Mouse (Mus musculus): Measurements from ENCODE around the gene Pde4b.

Gene Pde4b

DNA sequence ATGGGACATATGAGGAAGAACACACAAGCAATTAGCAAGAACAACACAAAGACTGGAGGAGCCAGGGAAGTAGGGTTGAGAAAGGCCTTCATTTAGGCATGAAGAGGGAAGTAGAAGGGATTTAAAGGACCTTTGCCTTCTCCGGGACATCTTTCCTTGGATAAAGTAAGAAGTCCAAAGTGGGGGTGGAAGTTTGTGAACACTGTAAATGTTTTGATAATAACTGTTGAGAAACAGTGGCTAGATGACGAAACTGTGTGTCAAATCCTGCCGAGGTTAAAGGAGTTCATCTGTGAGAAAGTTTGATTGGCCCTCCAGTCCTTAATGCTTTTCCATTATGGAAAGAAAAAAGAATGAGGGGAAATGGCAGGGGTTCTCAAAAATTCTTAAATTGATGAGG, 455.6 kb downstream of the Pde4b start:
- DNase-seq = no peak

DNA sequence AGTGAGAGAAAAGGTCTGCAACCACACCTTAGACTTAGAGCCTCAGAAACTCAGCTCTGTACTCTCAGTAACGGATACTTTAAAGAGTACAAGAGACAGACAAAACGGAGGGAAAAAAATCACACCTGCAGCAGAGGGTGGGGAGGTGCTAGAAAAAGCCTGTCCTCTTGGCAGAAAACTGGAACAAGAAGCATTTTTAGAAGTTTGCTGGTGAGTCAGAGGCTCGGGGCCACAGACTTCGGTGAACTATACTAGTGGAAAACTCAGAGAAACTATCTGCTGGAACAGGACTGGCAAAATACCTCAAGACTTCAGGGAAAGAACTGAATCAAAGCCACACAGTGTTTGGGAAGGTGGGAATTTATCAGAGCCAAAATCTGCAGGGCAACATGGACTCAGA, 457.9 kb downstream of the Pde4b start:
- no peak for DNase-seq

DNA sequence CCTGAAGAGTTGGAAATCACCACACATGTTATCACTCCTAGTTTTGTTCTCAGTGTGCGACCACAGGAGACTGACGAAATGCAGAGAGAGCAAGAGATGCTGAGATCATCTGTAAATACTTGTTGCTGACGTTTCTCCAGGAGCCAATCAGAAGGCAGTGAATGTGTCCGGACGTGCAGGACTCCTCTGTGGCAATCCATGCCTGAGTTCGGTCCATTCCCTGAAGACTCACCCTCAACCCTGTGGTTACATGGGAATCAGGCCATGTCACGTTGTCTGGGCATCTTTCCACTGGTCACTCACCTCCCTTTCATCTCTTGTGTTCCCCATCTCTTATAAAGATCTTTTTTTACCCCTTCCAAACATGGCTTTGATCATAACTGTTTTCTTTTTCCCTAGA, 468.2 kb downstream of the Pde4b start:
- DNase-seq = no peak

DNA sequence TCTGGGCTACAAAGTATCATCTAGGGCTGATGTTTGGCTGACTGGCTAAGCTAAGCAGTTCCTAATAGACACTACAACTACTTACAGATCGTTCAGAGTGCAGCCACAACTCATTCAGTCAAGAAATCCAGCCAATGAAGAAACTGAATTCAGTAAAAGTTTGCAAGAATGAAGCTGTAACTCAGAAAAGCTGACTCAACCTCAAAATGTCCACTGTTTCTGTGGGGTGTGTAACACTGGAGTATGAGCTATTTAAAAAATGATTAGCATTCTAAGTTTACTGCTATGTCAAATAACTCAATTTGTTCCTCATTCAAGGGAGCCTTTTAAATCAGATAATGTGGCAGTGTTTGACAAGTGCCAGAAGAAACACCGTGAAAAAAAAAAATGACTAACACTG, 469.7 kb downstream of the Pde4b start:
- no peak for DNase-seq

DNA sequence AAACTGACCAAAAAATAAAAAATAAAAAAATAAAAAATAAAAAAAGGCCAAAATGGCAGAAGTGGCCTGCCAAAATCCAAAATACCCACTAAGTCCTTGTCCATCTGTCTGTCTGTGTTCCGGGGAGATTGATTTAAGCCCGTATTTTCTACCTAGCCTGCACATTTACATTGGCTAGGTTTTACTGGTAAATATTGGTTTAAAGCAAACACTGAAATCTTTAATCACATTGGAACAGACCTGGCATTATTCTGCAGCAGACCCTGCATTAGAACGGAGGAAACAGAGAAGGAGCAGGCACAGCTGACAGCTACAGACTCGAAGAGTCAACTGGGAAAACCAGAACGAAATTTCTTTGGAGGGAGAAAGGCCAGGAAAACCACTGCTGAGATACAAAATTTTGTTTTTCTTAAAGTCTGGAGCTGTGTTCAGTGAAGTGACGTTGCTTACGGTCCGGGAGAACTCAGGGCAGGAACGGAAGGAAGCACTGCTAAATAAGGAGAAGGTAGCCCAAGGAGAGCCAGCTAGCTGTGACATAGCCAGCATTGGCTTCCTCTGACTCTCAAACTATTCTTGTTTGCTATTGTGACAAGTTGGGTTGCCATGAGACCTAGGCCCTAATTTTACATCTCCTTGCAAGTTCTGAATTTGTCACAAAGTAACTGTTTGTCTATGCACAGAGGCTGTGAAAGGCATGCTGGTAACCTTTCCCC, 470.3 kb downstream of the Pde4b start:
- DNase-seq = no peak

DNA sequence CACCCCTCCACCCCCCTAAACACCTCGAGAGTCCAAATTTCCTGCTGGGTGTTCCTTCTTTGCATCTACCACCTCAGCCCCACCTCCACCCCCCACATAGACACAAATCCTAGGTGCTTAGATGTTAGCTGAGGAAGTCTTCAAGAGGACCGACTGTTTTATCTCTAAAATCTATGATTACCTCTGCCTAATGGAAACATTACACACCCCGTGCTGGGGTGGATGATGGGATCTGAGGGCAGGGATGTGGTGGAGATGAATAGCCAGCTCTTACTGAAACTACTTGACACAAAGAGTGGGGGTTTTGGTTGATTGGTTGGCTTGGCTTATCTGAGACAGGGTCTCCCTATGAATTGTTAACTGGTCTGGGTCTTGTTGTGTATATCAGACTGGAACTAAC, 471.0 kb downstream of the Pde4b start:
- no peak for DNase-seq

DNA sequence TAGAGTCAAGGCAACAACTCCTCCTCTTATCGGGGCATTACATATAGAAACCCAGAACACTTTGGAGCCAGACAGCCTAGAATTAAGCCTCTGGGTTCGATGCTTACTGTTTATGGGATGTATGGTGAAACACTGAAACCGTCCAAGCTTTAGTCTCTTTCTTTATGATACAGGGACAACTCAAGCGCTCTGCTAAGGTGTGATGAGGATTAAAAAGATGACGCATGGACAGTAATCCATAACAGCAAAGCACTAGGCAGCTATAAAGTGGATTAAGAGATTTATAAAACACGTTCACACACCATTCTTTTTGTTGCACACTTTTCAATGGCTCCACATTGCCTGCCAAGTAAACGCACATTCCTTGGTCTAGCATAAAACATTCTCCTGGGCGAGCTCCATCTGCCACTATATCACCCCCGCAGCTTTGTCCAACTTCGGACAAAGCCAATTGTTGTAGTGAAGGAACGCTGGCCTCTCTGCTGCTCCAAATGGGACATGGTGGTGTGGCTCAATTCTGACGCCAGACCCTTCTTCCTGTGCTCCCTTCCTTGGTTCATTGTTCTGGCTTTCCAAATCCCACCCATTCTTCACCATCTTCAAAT, 473.4 kb downstream of the Pde4b start:
- peak; percentile 56 to 63 for DNase-seq

DNA sequence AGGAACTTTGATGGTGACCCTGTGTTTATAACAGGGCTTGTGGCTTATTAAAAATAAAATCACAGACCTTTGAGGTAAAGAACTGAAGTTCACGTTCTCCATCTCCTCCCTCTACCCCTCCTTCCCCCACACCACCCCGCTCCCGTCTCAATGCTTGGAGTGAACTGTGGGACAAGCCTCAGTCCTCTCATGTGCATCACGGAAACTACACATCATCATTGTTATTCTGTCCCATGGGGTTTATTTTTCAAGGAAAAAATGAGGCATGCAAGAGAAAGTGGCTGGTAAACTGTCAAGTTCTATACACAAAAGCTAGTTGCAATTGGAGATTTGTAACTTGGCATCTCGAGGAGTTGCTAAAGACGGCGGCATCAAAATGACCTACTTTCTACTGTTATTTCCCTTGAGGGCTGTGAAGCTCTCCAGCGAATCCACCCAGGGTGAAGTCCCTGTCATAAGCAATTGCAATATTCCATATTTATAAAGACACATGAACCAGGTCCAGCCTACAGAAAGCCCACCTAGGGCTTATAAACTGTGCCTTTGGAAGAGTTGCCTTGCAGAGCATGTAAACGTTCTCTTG, 476.0 kb downstream of the Pde4b start:
- no peak for DNase-seq

DNA sequence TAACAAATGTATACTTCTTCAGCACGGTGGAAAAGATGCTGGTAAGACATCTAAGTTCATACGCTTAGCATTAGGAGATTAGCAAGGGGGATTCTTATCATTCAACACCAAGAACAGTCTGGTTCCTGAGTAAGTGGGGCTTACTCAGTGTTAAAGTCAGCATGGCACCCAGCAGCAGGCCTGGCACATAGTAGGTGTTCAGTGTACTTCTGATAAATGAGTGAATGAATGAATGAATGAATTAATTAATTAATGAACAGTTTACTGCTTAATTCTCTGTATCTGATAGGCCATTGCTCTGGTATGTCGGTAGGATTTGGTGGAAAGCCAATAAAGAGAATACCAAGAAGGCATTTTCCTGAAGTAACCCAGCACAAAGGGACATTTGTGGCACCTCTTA, 476.9 kb downstream of the Pde4b start:
- no peak for DNase-seq

DNA sequence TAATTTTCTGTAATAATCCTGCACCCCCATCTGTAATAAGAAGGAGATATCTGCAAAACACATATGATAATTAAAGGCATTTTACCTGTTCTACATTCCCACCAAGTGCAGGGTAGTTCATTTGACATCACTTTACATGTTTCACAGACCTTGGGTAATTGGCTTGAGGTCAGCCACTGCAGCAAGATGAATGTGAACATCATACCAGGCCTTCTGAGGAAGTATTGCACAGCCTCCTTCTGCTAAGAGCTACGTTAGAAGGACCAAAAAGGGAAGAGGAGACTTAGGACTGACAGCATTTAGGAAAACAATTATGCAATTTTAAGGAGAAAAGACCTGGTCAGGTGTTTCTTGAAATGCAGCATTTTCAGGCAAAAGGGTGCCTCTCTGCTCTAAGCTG, 479.1 kb downstream of the Pde4b start:
- no peak for DNase-seq

DNA sequence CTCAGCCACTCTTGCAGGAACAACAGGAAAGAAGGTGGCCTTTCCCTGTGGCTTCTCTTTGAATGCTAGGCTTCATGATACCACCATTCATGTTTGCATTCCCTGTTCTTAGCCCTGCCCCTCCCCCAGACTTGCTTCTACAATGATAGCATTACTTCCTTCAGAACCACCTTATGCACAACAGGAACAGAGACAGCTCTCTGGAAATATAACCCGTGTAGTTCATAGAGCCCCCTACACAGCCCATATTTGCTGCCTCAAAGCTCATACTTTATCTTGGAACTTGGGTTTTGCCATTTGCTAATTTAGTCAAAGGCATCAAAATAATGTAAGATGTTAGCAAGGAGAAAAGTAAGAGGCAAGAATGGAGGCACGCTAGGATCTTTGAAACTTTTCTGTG, 479.8 kb downstream of the Pde4b start:
- DNase-seq = no peak

DNA sequence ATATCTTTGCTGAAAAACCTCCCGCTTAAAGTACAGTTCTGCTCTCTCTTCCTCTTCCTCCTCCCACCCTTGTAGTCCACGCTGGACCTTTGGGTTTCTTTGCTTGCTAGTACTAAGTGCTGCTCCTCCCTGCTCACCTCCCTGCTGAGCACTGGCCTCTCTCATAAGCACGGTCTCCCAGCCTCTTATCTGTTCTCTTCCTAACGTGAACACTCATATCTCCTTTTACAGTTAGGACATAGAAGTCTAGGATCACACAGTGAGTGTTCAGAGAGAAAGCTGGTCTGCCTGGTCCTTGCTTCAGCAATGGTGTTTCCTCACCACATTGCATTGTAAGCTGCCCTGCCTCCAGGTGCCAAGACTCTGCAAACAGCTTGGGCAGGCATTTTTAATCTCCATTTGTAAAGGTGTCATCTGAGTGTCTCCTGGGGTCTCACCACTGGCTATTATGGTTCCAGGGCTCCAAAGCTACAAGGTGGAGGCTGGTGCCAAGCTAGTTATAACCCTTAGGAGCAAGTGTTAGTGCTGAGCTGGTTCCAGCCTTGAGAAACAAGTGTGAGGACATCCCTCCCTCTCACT, 480.4 kb downstream of the Pde4b start:
- DNase-seq = no peak

DNA sequence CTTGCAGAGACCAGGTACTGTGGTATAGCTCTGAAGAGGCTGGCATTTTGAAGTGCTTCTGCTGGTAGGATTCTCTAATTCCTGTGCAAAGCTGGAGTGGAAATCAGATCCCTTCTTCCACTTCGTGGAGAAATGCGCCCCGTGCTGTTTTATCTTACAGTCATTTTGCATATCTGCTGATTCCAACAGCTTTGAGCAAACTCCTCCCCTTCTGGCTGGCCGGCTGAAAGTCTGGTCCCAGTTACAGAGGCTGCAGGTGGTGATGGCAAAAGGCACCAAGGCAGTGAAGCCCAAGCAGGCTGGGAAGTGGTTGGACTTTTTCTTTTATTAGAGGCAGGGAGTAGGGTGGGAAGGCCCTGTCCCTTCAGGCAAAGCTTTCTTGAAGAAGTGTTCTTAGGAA, 481.2 kb downstream of the Pde4b start:
- peak; percentile 77 to 78 for DNase-seq

DNA sequence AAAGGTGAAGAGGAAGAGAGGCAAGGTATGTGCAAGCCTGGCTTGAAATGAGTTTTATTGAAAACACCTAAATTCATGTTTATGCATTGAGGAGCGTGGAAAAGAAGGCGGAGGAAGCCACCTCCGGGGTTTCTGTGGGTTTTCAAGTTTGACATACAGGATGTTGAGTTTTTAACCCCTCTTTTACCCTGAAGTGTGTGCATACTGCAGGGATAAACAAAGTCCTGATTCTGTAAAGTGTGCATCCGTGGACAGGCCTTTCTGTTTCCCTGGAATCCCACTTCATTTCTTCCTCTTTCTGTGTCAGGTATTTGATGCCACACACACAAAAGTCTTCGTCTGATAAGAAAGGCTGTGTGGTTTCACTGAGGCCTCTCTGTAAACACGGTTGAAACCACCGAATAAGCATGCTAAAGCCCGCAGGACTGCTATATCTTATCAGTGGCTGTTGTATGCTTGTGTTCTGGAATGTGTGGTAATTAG, 481.8 kb downstream of the Pde4b start:
- no peak for DNase-seq

DNA sequence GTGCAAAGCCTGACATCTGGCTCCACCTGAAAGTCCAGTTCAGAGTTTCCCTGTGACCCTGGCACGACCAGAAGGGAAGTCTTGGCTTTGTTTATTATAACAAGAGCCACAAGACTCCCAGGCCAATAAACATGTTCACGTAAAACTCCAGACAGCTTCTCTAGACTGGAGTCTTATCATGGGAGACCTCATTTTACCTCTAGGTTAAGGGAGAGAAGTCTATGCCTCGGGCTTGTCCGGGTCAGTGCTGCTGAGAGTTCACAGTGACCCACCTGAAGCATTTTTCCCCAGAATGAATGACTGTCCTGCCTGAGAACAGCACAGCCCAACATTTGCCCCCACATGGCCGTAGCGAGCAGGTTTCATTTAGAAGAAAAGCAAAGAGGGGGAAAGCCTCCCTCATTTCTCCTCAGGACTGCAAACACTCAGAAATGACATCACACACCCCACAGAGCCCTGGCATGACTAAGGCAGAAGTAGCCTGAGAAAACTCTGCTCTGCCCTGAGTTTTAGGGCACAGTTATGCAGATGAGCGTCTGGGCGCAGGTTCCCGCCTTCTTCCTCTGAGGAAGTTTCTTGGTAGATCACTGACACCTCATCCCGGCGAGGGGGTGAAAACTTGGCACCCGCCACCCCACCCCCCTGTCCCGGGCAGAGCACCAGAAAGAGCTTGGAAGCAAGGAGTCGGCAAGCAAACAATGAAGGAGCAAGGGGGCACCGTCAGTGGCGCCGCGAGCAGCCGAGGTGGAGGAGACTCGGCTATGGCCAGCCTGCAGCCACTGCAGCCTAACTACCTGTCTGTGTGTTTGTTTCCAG, 482.8 kb downstream of the Pde4b start:
- DNase-seq = peak; percentile 53 to 55

DNA sequence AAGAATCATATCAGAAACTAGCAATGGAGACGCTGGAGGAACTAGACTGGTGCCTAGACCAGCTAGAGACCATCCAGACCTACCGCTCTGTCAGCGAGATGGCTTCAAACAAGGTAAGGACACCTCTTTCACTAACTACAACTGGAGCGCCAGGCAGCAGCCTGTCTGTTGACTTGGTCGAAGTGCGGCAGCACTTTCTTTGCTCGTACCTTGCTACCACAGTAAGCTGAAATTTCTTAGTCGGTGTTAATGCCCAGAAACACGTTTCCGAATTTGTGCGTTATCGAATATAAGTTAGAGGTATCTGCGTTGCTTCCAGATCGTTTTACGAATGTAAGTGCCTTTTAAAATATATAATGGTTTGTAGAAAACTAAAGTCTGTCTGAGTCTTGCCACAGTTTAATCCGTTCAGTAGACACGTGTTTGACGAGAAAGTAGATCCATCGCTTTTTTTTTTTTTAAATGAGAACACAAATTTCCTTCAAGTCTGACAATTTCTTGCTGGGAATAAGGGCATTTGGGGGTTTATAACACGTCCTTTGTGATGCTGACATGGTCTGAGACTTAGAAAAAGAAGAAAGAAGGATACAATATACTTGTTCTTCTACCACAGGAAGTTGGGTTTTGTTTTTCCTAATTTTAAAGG, 483.5 kb downstream of the Pde4b start:
- peak in 1 of 2 experiments; percentile 31 for DNase-seq

DNA sequence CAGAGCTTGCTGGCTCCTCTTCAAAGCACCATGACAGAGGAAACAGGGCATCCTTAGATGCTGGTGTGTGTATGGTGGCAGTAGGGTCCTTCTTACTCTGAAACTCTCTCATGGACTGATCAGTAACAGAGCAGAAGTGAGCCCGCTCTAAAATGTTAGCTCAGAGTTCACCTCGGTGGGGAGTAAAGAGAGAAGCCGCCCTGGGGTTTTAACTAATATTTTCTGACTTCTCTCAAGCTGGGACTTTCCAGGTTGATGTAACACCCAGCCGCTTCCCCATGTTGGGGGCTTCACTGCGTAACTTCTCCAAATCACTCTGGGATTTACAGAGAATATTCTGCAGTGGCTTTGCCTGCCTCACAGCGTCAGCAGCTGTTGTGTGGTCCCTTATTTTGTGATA, 484.7 kb downstream of the Pde4b start:
- DNase-seq = no peak

DNA sequence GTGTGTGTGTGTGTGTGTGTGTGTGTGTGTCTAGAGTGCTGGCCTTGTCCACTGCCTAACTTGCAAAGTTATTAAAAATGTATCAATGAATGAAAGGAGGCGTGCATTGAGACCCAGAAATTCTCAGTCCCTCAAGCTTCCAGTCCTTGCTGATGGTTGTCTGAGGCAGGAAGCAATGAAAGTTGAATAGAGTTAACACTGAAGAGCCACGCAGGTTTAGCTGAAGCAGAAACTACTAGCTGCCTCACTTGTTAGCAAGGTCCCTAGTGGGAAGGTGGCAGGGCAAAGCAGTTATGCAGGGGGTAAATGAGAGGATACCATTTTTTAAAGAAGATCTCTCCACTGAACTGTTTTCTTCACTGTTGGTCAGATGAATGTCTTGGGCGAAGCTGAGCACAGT, 485.2 kb downstream of the Pde4b start:
- no peak for DNase-seq

DNA sequence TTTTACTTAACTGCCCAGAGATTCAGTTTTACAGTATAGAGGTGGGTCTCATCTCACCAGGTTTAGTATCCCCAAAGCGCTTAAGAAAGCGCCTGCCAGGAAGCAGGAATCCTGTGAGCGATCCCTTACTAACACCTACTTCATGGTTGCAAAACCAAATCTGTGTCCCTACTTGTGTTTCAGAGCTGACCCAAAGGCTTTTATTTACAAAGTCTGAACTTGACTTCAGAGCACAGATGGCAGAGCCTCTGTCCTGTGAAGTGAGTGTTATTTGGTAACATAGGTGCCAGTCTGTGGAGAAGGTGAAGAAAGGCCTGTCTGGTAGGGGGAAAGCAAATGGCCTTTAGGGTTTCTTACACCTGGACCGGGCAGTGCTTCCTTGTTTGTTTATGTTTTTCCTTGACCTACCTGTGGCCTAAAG, 486.0 kb downstream of the Pde4b start:
- no peak for DNase-seq

DNA sequence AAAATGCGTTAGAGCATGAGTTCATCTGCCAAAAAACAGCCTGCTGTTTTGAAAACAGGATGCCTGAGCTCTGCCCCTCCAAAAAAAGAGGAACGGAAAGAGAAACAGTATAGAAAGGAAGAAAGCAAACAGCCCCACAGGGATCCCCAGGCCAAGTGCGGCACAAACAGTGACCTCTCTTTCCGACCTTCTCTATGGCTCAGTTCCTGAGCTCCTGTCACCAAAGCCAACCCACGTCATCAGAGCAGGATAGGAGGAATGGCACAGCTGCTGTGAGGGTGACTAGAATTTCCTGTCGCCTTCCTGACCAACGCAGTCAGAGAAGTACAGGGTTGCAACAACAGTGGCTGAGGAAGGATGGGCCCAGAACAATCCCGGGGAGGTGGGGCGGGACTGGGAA, 486.9 kb downstream of the Pde4b start:
- no peak for DNase-seq

DNA sequence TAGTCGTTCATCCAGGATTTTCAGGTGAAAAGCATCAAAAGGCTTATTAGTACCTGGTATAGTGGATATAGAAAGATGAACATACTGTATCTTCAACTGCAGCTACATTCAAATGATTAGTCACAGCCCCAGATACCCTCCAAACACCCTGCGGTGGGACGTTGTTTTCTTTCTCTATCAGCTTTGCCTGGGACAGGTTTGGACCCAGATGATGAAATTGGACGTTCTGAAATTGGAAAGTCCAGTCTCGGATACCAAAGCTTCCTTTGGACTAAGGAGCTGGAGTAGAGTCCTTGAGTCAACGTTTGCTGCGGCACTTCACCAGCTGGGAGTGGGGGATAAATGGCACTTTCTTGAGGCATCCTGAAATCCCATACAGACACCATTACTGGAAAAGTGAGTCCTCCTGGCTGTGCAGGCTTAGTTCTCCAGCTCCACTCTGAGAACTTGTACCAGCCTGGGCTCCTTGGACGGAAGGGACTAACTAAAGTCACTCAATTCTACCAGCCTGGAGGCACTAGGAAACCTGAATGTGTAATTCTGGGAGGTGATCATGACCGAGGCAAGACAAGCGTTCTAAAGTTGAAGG, 487.4 kb downstream of the Pde4b start:
- DNase-seq = no peak

DNA sequence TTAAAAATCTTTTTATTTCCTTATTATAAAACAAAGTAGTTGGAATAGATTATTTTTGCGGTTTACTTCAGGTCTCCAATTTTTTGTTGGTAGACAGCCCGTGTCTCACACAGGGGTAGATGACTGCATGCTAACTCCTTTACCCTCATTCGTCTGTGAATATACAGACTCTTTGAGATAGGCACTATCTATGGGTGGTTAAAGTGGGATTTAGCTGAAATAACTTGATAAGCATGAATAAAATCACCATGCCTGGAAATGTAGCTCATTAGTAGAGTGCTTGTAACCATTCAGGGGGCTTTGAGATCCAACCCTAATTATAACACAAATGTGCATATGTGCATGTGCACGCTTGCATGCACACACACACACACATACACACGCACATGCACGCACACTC, 488.8 kb downstream of the Pde4b start:
- no peak for DNase-seq

Data from cerebellum, postnatal 25 days (tissue).